ENCODE assay signal across 22 mouse cellular contexts in the genomic region with DNA sequence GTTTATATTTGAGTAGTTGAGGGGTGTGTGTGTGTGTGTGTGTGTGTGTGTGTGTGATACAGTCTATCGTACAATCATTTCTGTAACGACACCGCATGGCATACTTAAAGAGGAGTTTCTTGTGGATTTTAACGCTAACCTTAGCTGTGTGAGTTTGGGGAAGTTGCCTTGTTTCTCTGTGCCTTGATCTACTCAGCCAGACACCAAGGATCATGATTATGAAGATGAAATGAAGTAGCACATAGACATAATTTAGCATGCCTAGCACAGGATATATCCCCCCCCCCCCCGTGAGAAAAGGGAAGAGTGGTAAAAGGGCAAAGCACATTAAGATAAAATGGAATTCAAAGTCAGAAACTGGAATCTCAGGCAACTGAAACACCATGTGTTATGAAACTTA.
DNase-seq lines count a peak whose midpoint lies in the region; ATAC-seq and TF ChIP-seq lines count a peak whose summit lies in the region.
"Had no signal": no experiment of that assay in that cellular context is flagged by ENCODE, and none has a peak within 500 bp of the region (broad histone marks: within the 10 kb centered on the region; RNA-seq: fewer than 3 reads in every experiment).

No protein-coding gene starts in this region.

- no peak overlapping the region for H3K4me2 ChIP-seq in heart, embryonic 12.5 days
- H3K4me2 ChIP-seq in heart, embryonic 16.5 days (ENCODE audit: low read depth, low read length) = no peak overlapping the region
- H3K4me2 ChIP-seq in lung, postnatal 0 days (replicated peaks; ENCODE audit: low read depth, low read length) = no peak overlapping the region
- no peak overlapping the region for H3K4me2 ChIP-seq in forebrain, embryonic 12.5 days
- H3K4me2 ChIP-seq: embryonic facial prominence, embryonic 12.5 days had no signal

- no peaks in the 10 kb centered on the region for H3K27me3 ChIP-seq in heart, embryonic 10.5 days (ENCODE audit: insufficient read depth, poor library complexity, severe bottlenecking)
- H3K27me3 ChIP-seq in heart, embryonic 12.5 days (replicated peaks) = no peaks in the 10 kb centered on the region
- H3K27me3 ChIP-seq in heart, embryonic 16.5 days (ENCODE audit: control insufficient read depth, insufficient read depth, low read length) = no peaks in the 10 kb centered on the region
- no peaks in the 10 kb centered on the region for H3K27me3 ChIP-seq in lung, postnatal 0 days (replicated peaks; ENCODE audit: insufficient read depth, low read length)
- H3K27me3 ChIP-seq in MEL (ENCODE audit: control insufficient read depth in 1 of 2, insufficient read depth in 2 of 2, low read length in 2 of 2) = no peaks in the 10 kb centered on the region
- H3K27me3 ChIP-seq in forebrain, embryonic 12.5 days = no peaks in the 10 kb centered on the region
- H3K27me3 ChIP-seq: embryonic facial prominence, embryonic 12.5 days; Patski had no signal

- no peak for TF ChIP-seq EP300 in lung, postnatal 0 days (IDR thresholded peaks at IDR 0.05)
- TF ChIP-seq EP300 in MEL (IDR thresholded peaks at IDR 0.05; ENCODE audit: low read depth in 1 of 2, low read length in 2 of 2) = peak; percentile 42 to 68; a peak in 3 of 4 replicates

- H3K36me3 ChIP-seq in heart, embryonic 10.5 days = no peaks in the 10 kb centered on the region
- H3K36me3 ChIP-seq in heart, embryonic 12.5 days = no peaks in the 10 kb centered on the region
- H3K36me3 ChIP-seq in heart, embryonic 16.5 days (ENCODE audit: control insufficient read depth, insufficient read depth) = no peaks in the 10 kb centered on the region
- H3K36me3 ChIP-seq in lung, postnatal 0 days (ENCODE audit: insufficient read depth, low read length) = no peaks in the 10 kb centered on the region
- peaks cover 0 to 47% of the 10 kb centered on the region in 2 experiments; a peak in 2 of 4 replicates for H3K36me3 ChIP-seq in MEL (ENCODE audit: control insufficient read depth in 1 of 2, insufficient read depth in 2 of 2, low read length in 2 of 2)
- H3K36me3 ChIP-seq in forebrain, embryonic 12.5 days (replicated peaks) = no peaks in the 10 kb centered on the region
- H3K36me3 ChIP-seq: embryonic facial prominence, embryonic 10.5 days; embryonic facial prominence, embryonic 12.5 days had no signal

- 80% methylated on average over 5 of the region's 5 CpGs for WGBS in heart, embryonic 10.5 days
- 82% methylated on average over 5 of the region's 5 CpGs for WGBS in heart, embryonic 12.5 days
- WGBS in heart, embryonic 16.5 days = 87% methylated on average over 5 of the region's 5 CpGs
- WGBS in lung, postnatal 0 days = 63% methylated on average over 5 of the region's 5 CpGs
- 83% methylated on average over 5 of the region's 5 CpGs for WGBS in forebrain, embryonic 12.5 days

- no peak overlapping the region for H3K9ac ChIP-seq in heart, embryonic 12.5 days
- H3K9ac ChIP-seq in heart, embryonic 16.5 days (ENCODE audit: low read length) = no peak overlapping the region
- H3K9ac ChIP-seq in lung, postnatal 0 days (replicated peaks; ENCODE audit: low read depth) = no peak overlapping the region
- peak overlapping the region; percentile 27; the same call in 1 of the 2 replicates for H3K9ac ChIP-seq in MEL (ENCODE audit: control insufficient read depth, low read depth, low read length, poor library complexity, severe bottlenecking)
- no peak overlapping the region for H3K9ac ChIP-seq in forebrain, embryonic 12.5 days
- H3K9ac ChIP-seq: embryonic facial prominence, embryonic 12.5 days had no signal

- H3K4me3 ChIP-seq in heart, embryonic 10.5 days = no peak overlapping the region
- no peak overlapping the region for H3K4me3 ChIP-seq in heart, embryonic 12.5 days
- H3K4me3 ChIP-seq in heart, embryonic 16.5 days (ENCODE audit: low read length) = no peak overlapping the region
- no peak overlapping the region for H3K4me3 ChIP-seq in lung, postnatal 0 days (ENCODE audit: low read depth, low read length)
- H3K4me3 ChIP-seq in MEL (ENCODE audit: control insufficient read depth in 1 of 2, insufficient read depth in 1 of 2, low read depth in 2 of 2, low read length in 2 of 2) = peak overlapping the region in 1 of 2 experiments; percentile 6; a peak in 2 of 4 replicates
- H3K4me3 ChIP-seq in forebrain, embryonic 12.5 days (replicated peaks) = no peak overlapping the region
- H3K4me3 ChIP-seq: embryonic facial prominence, embryonic 10.5 days; embryonic facial prominence, embryonic 12.5 days had no signal

- H3K4me1 ChIP-seq in heart, embryonic 10.5 days = peaks cover 54% of the 10 kb centered on the region
- peaks cover 46% of the 10 kb centered on the region for H3K4me1 ChIP-seq in heart, embryonic 12.5 days (replicated peaks)
- peaks cover 48% of the 10 kb centered on the region for H3K4me1 ChIP-seq in heart, embryonic 16.5 days (ENCODE audit: control insufficient read depth, insufficient read depth, low read length)
- H3K4me1 ChIP-seq in lung, postnatal 0 days (ENCODE audit: insufficient read depth, low read depth, low read length) = peaks cover 10% of the 10 kb centered on the region
- peaks cover 28 to 46% of the 10 kb centered on the region in 2 experiments for H3K4me1 ChIP-seq in MEL (ENCODE audit: control insufficient read depth in 1 of 2, insufficient read depth in 2 of 2, low read length in 2 of 2)
- H3K4me1 ChIP-seq in forebrain, embryonic 12.5 days = no peaks in the 10 kb centered on the region
- H3K4me1 ChIP-seq: embryonic facial prominence, embryonic 12.5 days had no signal

- no peak for TF ChIP-seq CTCF in lung, postnatal 0 days (IDR thresholded peaks at IDR 0.05)
- TF ChIP-seq CTCF in MEL (IDR thresholded peaks at IDR 0.05 in 2 of 3, conservative IDR thresholded peaks at IDR 0.05 in 1 of 3; ENCODE audit: control insufficient read depth in 1 of 3, insufficient read depth in 1 of 3, low read depth in 2 of 3, low read length in 3 of 3, poor library complexity in 1 of 3, severe bottlenecking in 1 of 3) = no peak

- DNase-seq in heart, embryonic 10.5 days (ENCODE audit: low spot score) = no peak
- DNase-seq in heart, postnatal 4 days = no peak
- no peak for DNase-seq in lung, postnatal 0 days (ENCODE audit: low spot score)
- no peak for DNase-seq in lung, postnatal 10 days
- peak; percentile 82 for DNase-seq in MEL (ENCODE audit: low read depth, low spot score)
- DNase-seq: adrenal gland, adult 8-10 months; adrenal gland, postnatal 14 days; adrenal gland, postnatal 36 days; cerebellum, adult 11-12 months; cerebellum, adult 2 months; cerebellum, adult 9-10 months; cerebellum, postnatal 10 days; cerebellum, postnatal 25 days had no signal

- no peak for ATAC-seq in heart, embryonic 12.5 days (ENCODE audit: insufficient number of reproducible peaks, low FRiP score)
- no peak for ATAC-seq in heart, embryonic 16.5 days (replicated peaks; ENCODE audit: extremely low read depth, insufficient read depth, low FRiP score)
- ATAC-seq in lung, postnatal 0 days = no peak
- no peak for ATAC-seq in forebrain, embryonic 12.5 days (ENCODE audit: low FRiP score)
- ATAC-seq: activated CD4-positive, CD25-positive, alpha-beta regulatory T cell, adult 4 months; forebrain, embryonic 14.5 days; forebrain, embryonic 16.5 days; Patski had no signal

- TF ChIP-seq RAD21 in MEL (IDR thresholded peaks at IDR 0.05; ENCODE audit: low read depth, low read length) = no peak

- no peaks in the 10 kb centered on the region for H3K79me2 ChIP-seq in MEL (ENCODE audit: control insufficient read depth, insufficient read depth, low read length, poor library complexity)

- 0 out of 2 replicates have a peak overlapping the region, but pooled peaks have one; percentile 60 for H3K27ac ChIP-seq in heart, embryonic 10.5 days
- H3K27ac ChIP-seq in heart, embryonic 12.5 days (ENCODE audit: poor library complexity, severe bottlenecking) = no peak overlapping the region
- H3K27ac ChIP-seq in heart, embryonic 16.5 days (ENCODE audit: low read length) = peak overlapping the region; percentile 86; the same call in 1 of the 2 replicates
- H3K27ac ChIP-seq in lung, postnatal 0 days (ENCODE audit: low read length) = 0 out of 2 replicates have a peak overlapping the region, but pooled peaks have one; percentile 60
- H3K27ac ChIP-seq in MEL (ENCODE audit: control insufficient read depth, low read depth, low read length) = peak overlapping the region; percentile 59
- no peak overlapping the region for H3K27ac ChIP-seq in forebrain, embryonic 12.5 days
- H3K27ac ChIP-seq: embryonic facial prominence, embryonic 10.5 days; embryonic facial prominence, embryonic 12.5 days had no signal

- no peak for TF ChIP-seq POLR2A in MEL (IDR thresholded peaks at IDR 0.05; ENCODE audit: control insufficient read depth in 1 of 2, insufficient read depth in 1 of 2, low read depth in 1 of 2, low read length in 2 of 2, poor library complexity in 1 of 2)

- H3K9me3 ChIP-seq in heart, embryonic 10.5 days = no peaks in the 10 kb centered on the region
- H3K9me3 ChIP-seq in heart, embryonic 12.5 days (replicated peaks) = no peaks in the 10 kb centered on the region
- no peaks in the 10 kb centered on the region for H3K9me3 ChIP-seq in heart, embryonic 16.5 days (replicated peaks; ENCODE audit: control insufficient read depth, low read length)
- no peaks in the 10 kb centered on the region for H3K9me3 ChIP-seq in lung, postnatal 0 days (ENCODE audit: low read length)
- H3K9me3 ChIP-seq in MEL (replicated peaks; ENCODE audit: insufficient read depth, low read length) = no peaks in the 10 kb centered on the region
- no peaks in the 10 kb centered on the region for H3K9me3 ChIP-seq in forebrain, embryonic 12.5 days
- H3K9me3 ChIP-seq: embryonic facial prominence, embryonic 10.5 days; embryonic facial prominence, embryonic 12.5 days had no signal

TF ChIP-seq in MEL, 35 proteins besides CTCF, POLR2A, EP300 and RAD21:
- peak; percentile 66 for TF ChIP-seq MYC (IDR thresholded peaks at IDR 0.05; ENCODE audit: low read depth, low read length)
- peak; percentile 32; the same call in 1 of the 2 replicates for TF ChIP-seq TCF12 (IDR thresholded peaks at IDR 0.05; ENCODE audit: low read depth, low read length)
- TF ChIP-seq MAZ (IDR thresholded peaks at IDR 0.05; ENCODE audit: low read depth, low read length) = peak; percentile 39; the same call in 1 of the 2 replicates
- peak; percentile 55; the same call in 1 of the 2 replicates for TF ChIP-seq SIN3A (IDR thresholded peaks at IDR 0.05; ENCODE audit: low read length)
- TF ChIP-seq ZNF384 (IDR thresholded peaks at IDR 0.05; ENCODE audit: low read depth, low read length) = no peak
- TF ChIP-seq BHLHE40 (IDR thresholded peaks at IDR 0.05; ENCODE audit: borderline replicate concordance, low read depth, low read length) = no peak
- TF ChIP-seq KAT2A (conservative IDR thresholded peaks at IDR 0.05; ENCODE audit: low read depth, low read length) = no peak
- peak; percentile 30; the same call in 1 of the 2 replicates for TF ChIP-seq ETS1 (IDR thresholded peaks at IDR 0.05; ENCODE audit: low read depth, low read length)
- TF ChIP-seq CHD1 (IDR thresholded peaks at IDR 0.05; ENCODE audit: low read depth, low read length) = no peak
- no peak for TF ChIP-seq USF1 (IDR thresholded peaks at IDR 0.05; ENCODE audit: low read depth, low read length)
- peak; percentile 45; the same call in 1 of the 2 replicates for TF ChIP-seq GATA1 (IDR thresholded peaks at IDR 0.05; ENCODE audit: low read depth, low read length)
- peak; percentile 19; the same call in 1 of the 2 replicates for TF ChIP-seq MAX (IDR thresholded peaks at IDR 0.05; ENCODE audit: low read length)

Comparison
In these comparisons a context has a peak if more than half of its experiments do, and no peak if none do; other contexts are left out.
1. H3K27ac ChIP-seq: peak in heart, embryonic 10.5 days (single experiment), heart, embryonic 16.5 days (single experiment), lung, postnatal 0 days (single experiment) and MEL (single experiment); none in heart, embryonic 12.5 days (single experiment) and forebrain, embryonic 12.5 days (single experiment).